Mouse (Mus musculus) neural tube, embryonic 11.5 days (tissue): ENCODE measurements around the gene Top1. TPM values are rescaled to one million over a fixed set of nuclear protein-coding genes. Genes with fewer than 3 reads are reported as not detected.

Experiments
- ATAC-seq: fragments of 200-750 bp; cut with Nextera tagmentation; 2 replicates; pipeline ENCODE4 v1.8.0; 2017; ENCODE audit warnings: moderate number of reproducible peaks, mild to moderate bottlenecking, moderate TSS enrichment, moderate library complexity; ENCODE audit not compliant: insufficient read depth, low FRiP score, low TSS enrichment
- DNase-seq: peaks from one replicate; pipeline ENCODE4 v3.0.0-alpha.2; 2015; ENCODE audit warnings: low spot score
- H3K27ac ChIP-seq: fragments of 300-500 bp; sonication (generic); 2 replicates; pipeline ENCODE4 v1.5.1; 2014; ENCODE audit warnings: low read depth, mild to moderate bottlenecking, low read length
- H3K27me3 ChIP-seq: fragments of 300-500 bp; sonication (generic); 2 replicates; pipeline ENCODE4 v1.6.1; 2014; ENCODE audit warnings: mild to moderate bottlenecking, low read length, mixed read lengths; ENCODE audit not compliant: control insufficient read depth, insufficient read depth
- H3K36me3 ChIP-seq: fragments of 300-500 bp; sonication (generic); 2 replicates; pipeline ENCODE4 v1.6.1; 2014; ENCODE audit warnings: mild to moderate bottlenecking, low read length, moderate library complexity, mixed read lengths; ENCODE audit not compliant: control insufficient read depth, insufficient read depth
- H3K4me1 ChIP-seq: fragments of 300-500 bp; sonication (generic); 2 replicates; pipeline ENCODE4 v1.6.1; 2014; ENCODE audit warnings: low read length, mixed read lengths; ENCODE audit not compliant: control insufficient read depth, insufficient read depth
- H3K4me2 ChIP-seq: fragments of 300-500 bp; sonication (generic); 2 replicates; pipeline ENCODE4 v1.6.1; 2014; ENCODE audit warnings: low read depth, mild to moderate bottlenecking, moderate library complexity
- H3K4me3 ChIP-seq: fragments of 300-500 bp; sonication (generic); 2 replicates; pipeline ENCODE4 v1.5.1; 2014; ENCODE audit warnings: low read depth, low read length
- H3K9ac ChIP-seq: fragments of 300-500 bp; sonication (generic); 2 replicates; pipeline ENCODE4 v1.6.1; 2014; ENCODE audit warnings: mild to moderate bottlenecking, low read length
- H3K9me3 ChIP-seq: fragments of 300-500 bp; sonication (generic); 2 replicates; pipeline ENCODE4 v1.6.1; 2016; ENCODE audit warnings: low read length; ENCODE audit not compliant: control insufficient read depth
- WGBS: fragments of 180-500 bp; shearing (Covaris S2); extraction: QIAGEN DNeasy Blood & Tissue Kit; methylation state at CpG from one replicate; pipeline ENCODE4 v1.1.7; 2014; 5-methylcytosine and 5-hydroxymethylcytosine counted together
- polyA plus RNA-seq: library from polyadenylated mRNA; unstranded; fragments of >200 nt; fragmentation: Nextera tagmentation; extraction: Ambion mirVana; gene quantifications from 2 replicates; pipeline ENCODE4 v1.2.1, GENCODE M21; 2014

Gene Top1
- polyA plus RNA-seq, 1 experiment from 2014 or later, result 105 TPM

GRCm38 (mm10) chr2:160747075-160747474, 101.4 kb downstream of the Top1 start:
- ATAC-seq (no peak), DNase-seq (no peak)
- H3K9ac ChIP-seq, result no peak overlapping the region
- no peak overlapping the region for H3K4me2 ChIP-seq
- H3K4me1 ChIP-seq, result no peaks in the 10 kb centered on the region
- peaks cover 27% of the 10 kb centered on the region for H3K36me3 ChIP-seq
- no peaks in the 10 kb centered on the region for H3K27me3 ChIP-seq
- WGBS, result 95% methylated on average over 10 of the region's 10 CpGs
- H3K27ac ChIP-seq, result no peak overlapping the region
- no peak overlapping the region for H3K4me3 ChIP-seq
- H3K9me3 ChIP-seq, result no peaks in the 10 kb centered on the region

- no peaks in the 10 kb centered on the region for H3K27me3 ChIP-seq
Observed at GRCm38 (mm10) chr2:160756583-160757203, 111.0 kb downstream of the Top1 start.

GRCm38 (mm10) chr2:160760433-160761184, 114.9 kb downstream of the Top1 start:
- Histone ChIP-seq H3K9me3 (no peaks in the 10 kb centered on the region), H3K4me3 (no peak overlapping the region), H3K4me1 (no peaks in the 10 kb centered on the region), H3K4me2 (no peak overlapping the region), H3K27ac (no peak overlapping the region), H3K36me3 (peaks cover 35% of the 10 kb centered on the region), H3K9ac (no peak overlapping the region), H3K27me3 (no peaks in the 10 kb centered on the region)
- DNase-seq (no peak), ATAC-seq (no peak)
- 87% methylated on average over 9 of the region's 9 CpGs for WGBS

More at GRCm38 (mm10) chr2:160756583-160757203, 111.0 kb downstream of the Top1 start:
- Histone ChIP-seq H3K4me1 (no peaks in the 10 kb centered on the region), H3K36me3 (peaks cover 48% of the 10 kb centered on the region), H3K4me2 (no peak overlapping the region), H3K9ac (no peak overlapping the region), H3K9me3 (no peaks in the 10 kb centered on the region), H3K4me3 (no peak overlapping the region), H3K27ac (no peak overlapping the region)
- ATAC-seq (no peak), DNase-seq (no peak)
- WGBS, result 91% methylated on average over 6 of the region's 6 CpGs

- DNase-seq, result no peak
- H3K27me3 ChIP-seq, result no peaks in the 10 kb centered on the region
- H3K4me1 ChIP-seq, result no peaks in the 10 kb centered on the region
- no peak overlapping the region for H3K9ac ChIP-seq
- no peak overlapping the region for H3K27ac ChIP-seq
- no peak for ATAC-seq
- H3K4me2 ChIP-seq, result no peak overlapping the region
- H3K36me3 ChIP-seq, result peaks cover 18% of the 10 kb centered on the region
- H3K4me3 ChIP-seq, result no peak overlapping the region
- H3K9me3 ChIP-seq, result no peaks in the 10 kb centered on the region
- WGBS, result 98% methylated on average over 3 of the region's 3 CpGs
Observed at GRCm38 (mm10) chr2:160763816-160764215, 118.1 kb downstream of the Top1 start.

- ATAC-seq (no peak), DNase-seq (no peak)
- no peak overlapping the region for H3K4me3 ChIP-seq
- H3K9me3 ChIP-seq, result no peaks in the 10 kb centered on the region
- no peak overlapping the region for H3K27ac ChIP-seq
- H3K36me3 ChIP-seq, result peaks cover 17% of the 10 kb centered on the region
- WGBS, result 85% methylated on average over 2 of the region's 2 CpGs
- H3K4me1 ChIP-seq, result no peaks in the 10 kb centered on the region
- H3K27me3 ChIP-seq, result no peaks in the 10 kb centered on the region
- H3K4me2 ChIP-seq, result no peak overlapping the region
- no peak overlapping the region for H3K9ac ChIP-seq
Observed at GRCm38 (mm10) chr2:160764386-160764785, 118.7 kb downstream of the Top1 start.

GRCm38 (mm10) chr2:160765096-160765495, 119.4 kb downstream of the Top1 start:
- Histone ChIP-seq H3K36me3 (peaks cover 12% of the 10 kb centered on the region), H3K4me2 (no peak overlapping the region), H3K27me3 (no peaks in the 10 kb centered on the region), H3K9me3 (no peaks in the 10 kb centered on the region), H3K4me1 (no peaks in the 10 kb centered on the region), H3K27ac (no peak overlapping the region), H3K9ac (no peak overlapping the region), H3K4me3 (no peak overlapping the region)
- no peak for ATAC-seq
- 82% methylated on average over 3 of the region's 3 CpGs for WGBS
- DNase-seq, result no peak

GRCm38 (mm10) chr2:160766371-160766771, 120.7 kb downstream of the Top1 start:
- peaks cover 10% of the 10 kb centered on the region for H3K36me3 ChIP-seq
- 75% methylated on average over 5 of the region's 5 CpGs for WGBS

GRCm38 (mm10) chr2:160767201-160767600, 121.5 kb downstream of the Top1 start:
- DNase-seq (no peak), ATAC-seq (no peak)
- Histone ChIP-seq H3K4me2 (no peak overlapping the region), H3K27me3 (no peaks in the 10 kb centered on the region), H3K36me3 (peaks cover 9% of the 10 kb centered on the region), H3K4me1 (no peaks in the 10 kb centered on the region), H3K27ac (no peak overlapping the region), H3K9ac (no peak overlapping the region), H3K4me3 (no peak overlapping the region), H3K9me3 (no peaks in the 10 kb centered on the region)
- 90% methylated on average over 2 of the region's 2 CpGs for WGBS

More at GRCm38 (mm10) chr2:160766371-160766771, 120.7 kb downstream of the Top1 start:
- Histone ChIP-seq H3K9me3 (no peaks in the 10 kb centered on the region), H3K4me3 (no peak overlapping the region), H3K4me1 (no peaks in the 10 kb centered on the region), H3K9ac (no peak overlapping the region), H3K27me3 (no peaks in the 10 kb centered on the region), H3K27ac (no peak overlapping the region), H3K4me2 (no peak overlapping the region)
- DNase-seq (no peak), ATAC-seq (no peak)
